Comparison of ENCODE assay signal across 17 mouse cellular contexts in genomic region chr16:34320023-34320800, GRCm38 (mm10).
A peak's percentile ranks its signal among the peaks of the same experiment; 100 is the strongest.
DNase-seq lines count a peak whose midpoint lies in the region; ATAC-seq lines count a peak whose summit lies in the region.
"Had no signal": no experiment of that assay in that cellular context is flagged by ENCODE, and none has a peak within 500 bp of the region (broad histone marks: within the 10 kb centered on the region; RNA-seq: fewer than 3 reads in every experiment).

No protein-coding gene starts in this region.

- no peak for ATAC-seq in heart, embryonic 15.5 days (replicated peaks; ENCODE audit: insufficient number of reproducible peaks, insufficient read depth, low FRiP score, low read depth)
- ATAC-seq in intestine, embryonic 15.5 days: peak; percentile 82
- ATAC-seq: CD4-positive, CD25-positive, alpha-beta regulatory T cell, adult 4 months; Patski had no signal

- H3K27ac ChIP-seq in heart, embryonic 15.5 days: peak overlapping the region; percentile 76
- no peak overlapping the region for H3K27ac ChIP-seq in intestine, embryonic 15.5 days
- H3K27ac ChIP-seq: embryonic facial prominence, embryonic 10.5 days; forebrain, embryonic 12.5 days; limb, embryonic 13.5 days; lung, embryonic 15.5 days; midbrain, embryonic 12.5 days had no signal

- no peaks in the 10 kb centered on the region for H3K27me3 ChIP-seq in heart, embryonic 15.5 days
- no peaks in the 10 kb centered on the region for H3K27me3 ChIP-seq in intestine, embryonic 15.5 days (replicated peaks)
- H3K27me3 ChIP-seq: forebrain, embryonic 12.5 days; lung, embryonic 15.5 days; midbrain, embryonic 12.5 days; Patski had no signal

- WGBS in heart, embryonic 15.5 days: 66% methylated on average over 11 of the region's 11 CpGs
- WGBS in intestine, embryonic 15.5 days: 76% methylated on average over 11 of the region's 11 CpGs

- no peak overlapping the region for H3K9ac ChIP-seq in heart, embryonic 15.5 days
- no peak overlapping the region for H3K9ac ChIP-seq in intestine, embryonic 15.5 days
- H3K9ac ChIP-seq: forebrain, embryonic 12.5 days; limb, embryonic 13.5 days; lung, embryonic 15.5 days; midbrain, embryonic 12.5 days had no signal

- no peak overlapping the region for H3K4me3 ChIP-seq in heart, embryonic 15.5 days
- H3K4me3 ChIP-seq in intestine, embryonic 15.5 days (replicated peaks): no peak overlapping the region
- H3K4me3 ChIP-seq: embryonic facial prominence, embryonic 10.5 days; forebrain, embryonic 12.5 days; limb, embryonic 13.5 days; lung, embryonic 15.5 days; midbrain, embryonic 12.5 days had no signal

- no peaks in the 10 kb centered on the region for H3K36me3 ChIP-seq in heart, embryonic 15.5 days
- H3K36me3 ChIP-seq in intestine, embryonic 15.5 days: no peaks in the 10 kb centered on the region
- H3K36me3 ChIP-seq: forebrain, embryonic 12.5 days; lung, embryonic 15.5 days; midbrain, embryonic 12.5 days had no signal

- H3K4me1 ChIP-seq in heart, embryonic 15.5 days (replicated peaks): peaks cover 49% of the 10 kb centered on the region
- H3K4me1 ChIP-seq in intestine, embryonic 15.5 days (replicated peaks): 0 out of 2 replicates have a peak, but pooled peaks cover 3% of the 10 kb centered on the region

- no peak overlapping the region for H3K4me2 ChIP-seq in heart, embryonic 15.5 days
- no peak overlapping the region for H3K4me2 ChIP-seq in intestine, embryonic 15.5 days (replicated peaks)
- H3K4me2 ChIP-seq: forebrain, embryonic 12.5 days; limb, embryonic 13.5 days; lung, embryonic 15.5 days; midbrain, embryonic 12.5 days had no signal

- no peaks in the 10 kb centered on the region for H3K9me3 ChIP-seq in heart, embryonic 15.5 days (replicated peaks)
- no peaks in the 10 kb centered on the region for H3K9me3 ChIP-seq in intestine, embryonic 15.5 days
- H3K9me3 ChIP-seq: embryonic facial prominence, embryonic 10.5 days; forebrain, embryonic 12.5 days; limb, embryonic 13.5 days; lung, embryonic 15.5 days; midbrain, embryonic 12.5 days had no signal

- peak; percentile 18 for DNase-seq in gastrocnemius, postnatal 14 days
- DNase-seq in gastrocnemius, postnatal 4 days (ENCODE audit: low spot score in 2 of 2): no peak
- peak; percentile 55 to 76 for DNase-seq in left cerebral cortex, postnatal 14 days (ENCODE audit: low spot score in 2 of 2)
- no peak for DNase-seq in left cerebral cortex, adult 8-10 months (ENCODE audit: low spot score in 2 of 2)
- no peak for DNase-seq in layer of hippocampus, postnatal 25 days (ENCODE audit: extremely low spot score in 1 of 2, low spot score in 1 of 2)
- DNase-seq in adrenal gland, adult 8-10 months: no peak
- DNase-seq: adrenal gland, postnatal 14 days; thymus, postnatal 36 days had no signal

- intact Hi-C loops in gastrocnemius, postnatal 14 days (cut with DNase I; ENCODE audit: low total_unique reads): no loop called here
- intact Hi-C loops in left cerebral cortex, postnatal 14 days (cut with DNase I): no loop called here

Comparison
In these comparisons a context has a peak if more than half of its experiments do, and no peak if none do; other contexts are left out.
1. DNase-seq: peak in gastrocnemius, postnatal 14 days (single experiment) and left cerebral cortex, postnatal 14 days (2 of 2); none in gastrocnemius, postnatal 4 days (0 of 2), left cerebral cortex, adult 8-10 months (0 of 2), layer of hippocampus, postnatal 25 days (0 of 2) and adrenal gland, adult 8-10 months (single experiment).